Mouse (Mus musculus): ENCODE data around the gene Meis1. TPM values are rescaled to one million over a fixed set of nuclear protein-coding genes. Genes with fewer than 3 reads are reported as not detected.

Meis1 gene
- polyA plus RNA-seq, 1 experiment from 2014 or later, result 46.3 TPM

GRCm38 (mm10) chr11:19012001-19012400, 6.8 kb downstream of the Meis1 start:
- Histone ChIP-seq H3K27ac (replicated peaks; ENCODE audit: low read depth, low read length) (no peak overlapping the region; the same call in 1 of the 2 replicates), H3K9me3 (ENCODE audit: control insufficient read depth, low read length) (no peaks in the 10 kb centered on the region), H3K36me3 (ENCODE audit: control insufficient read depth, insufficient read depth, low read length) (peaks cover 34% of the 10 kb centered on the region), H3K27me3 (replicated peaks; ENCODE audit: control insufficient read depth, insufficient read depth, low read length) (peaks cover 44% of the 10 kb centered on the region), H3K4me3 (ENCODE audit: low read depth, low read length) (no peak overlapping the region; the same call in 1 of the 2 replicates), H3K9ac (ENCODE audit: low read depth, low read length) (peak overlapping the region; percentile 98; the same call in 1 of the 2 replicates), H3K4me1 (ENCODE audit: control insufficient read depth, insufficient read depth, low read length) (peaks cover 14% of the 10 kb centered on the region), H3K4me2 (ENCODE audit: low read depth, low read length) (peak overlapping the region; percentile 90)
- WGBS, result 32% methylated on average over 2 of the region's 2 CpGs
- ATAC-seq (ENCODE audit: low read depth), result no peak
- no peak for DNase-seq (ENCODE audit: low spot score)

GRCm38 (mm10) chr11:19011108-19011805, 7.5 kb downstream of the Meis1 start:
- peak overlapping the region; percentile 98 for H3K9ac ChIP-seq (ENCODE audit: low read depth, low read length)
- no peaks in the 10 kb centered on the region for H3K9me3 ChIP-seq (ENCODE audit: control insufficient read depth, low read length)
- H3K27ac ChIP-seq (replicated peaks; ENCODE audit: low read depth, low read length), result no peak overlapping the region; the same call in 1 of the 2 replicates
- ATAC-seq (ENCODE audit: low read depth) (no peak), DNase-seq (ENCODE audit: low spot score) (no peak)
- H3K4me2 ChIP-seq (ENCODE audit: low read depth, low read length), result peak overlapping the region; percentile 90
- peak overlapping the region; percentile 29; the same call in 1 of the 2 replicates for H3K4me3 ChIP-seq (ENCODE audit: low read depth, low read length)
- WGBS, result 49% methylated on average over 9 of the region's 9 CpGs
- H3K4me1 ChIP-seq (ENCODE audit: control insufficient read depth, insufficient read depth, low read length), result peaks cover 14% of the 10 kb centered on the region
- peaks cover 44% of the 10 kb centered on the region for H3K27me3 ChIP-seq (replicated peaks; ENCODE audit: control insufficient read depth, insufficient read depth, low read length)
- peaks cover 34% of the 10 kb centered on the region for H3K36me3 ChIP-seq (ENCODE audit: control insufficient read depth, insufficient read depth, low read length)

- Histone ChIP-seq H3K9me3 (ENCODE audit: control insufficient read depth, low read length) (no peaks in the 10 kb centered on the region), H3K27ac (replicated peaks; ENCODE audit: low read depth, low read length) (peak overlapping the region; percentile 69), H3K4me3 (ENCODE audit: low read depth, low read length) (peak overlapping the region; percentile 29), H3K4me1 (ENCODE audit: control insufficient read depth, insufficient read depth, low read length) (peaks cover 14% of the 10 kb centered on the region), H3K27me3 (replicated peaks; ENCODE audit: control insufficient read depth, insufficient read depth, low read length) (peaks cover 44% of the 10 kb centered on the region), H3K4me2 (ENCODE audit: low read depth, low read length) (peak overlapping the region; percentile 90), H3K9ac (ENCODE audit: low read depth, low read length) (peak overlapping the region; percentile 98), H3K36me3 (ENCODE audit: control insufficient read depth, insufficient read depth, low read length) (peaks cover 31% of the 10 kb centered on the region)
- ATAC-seq (ENCODE audit: low read depth), result no peak; the same call in 1 of the 2 replicates
- DNase-seq (ENCODE audit: low spot score), result peak; percentile 46
- WGBS, result 24% methylated on average over 14 of the region's 14 CpGs
Observed at GRCm38 (mm10) chr11:19010396-19010811, 8.4 kb downstream of the Meis1 start.

DNA sequence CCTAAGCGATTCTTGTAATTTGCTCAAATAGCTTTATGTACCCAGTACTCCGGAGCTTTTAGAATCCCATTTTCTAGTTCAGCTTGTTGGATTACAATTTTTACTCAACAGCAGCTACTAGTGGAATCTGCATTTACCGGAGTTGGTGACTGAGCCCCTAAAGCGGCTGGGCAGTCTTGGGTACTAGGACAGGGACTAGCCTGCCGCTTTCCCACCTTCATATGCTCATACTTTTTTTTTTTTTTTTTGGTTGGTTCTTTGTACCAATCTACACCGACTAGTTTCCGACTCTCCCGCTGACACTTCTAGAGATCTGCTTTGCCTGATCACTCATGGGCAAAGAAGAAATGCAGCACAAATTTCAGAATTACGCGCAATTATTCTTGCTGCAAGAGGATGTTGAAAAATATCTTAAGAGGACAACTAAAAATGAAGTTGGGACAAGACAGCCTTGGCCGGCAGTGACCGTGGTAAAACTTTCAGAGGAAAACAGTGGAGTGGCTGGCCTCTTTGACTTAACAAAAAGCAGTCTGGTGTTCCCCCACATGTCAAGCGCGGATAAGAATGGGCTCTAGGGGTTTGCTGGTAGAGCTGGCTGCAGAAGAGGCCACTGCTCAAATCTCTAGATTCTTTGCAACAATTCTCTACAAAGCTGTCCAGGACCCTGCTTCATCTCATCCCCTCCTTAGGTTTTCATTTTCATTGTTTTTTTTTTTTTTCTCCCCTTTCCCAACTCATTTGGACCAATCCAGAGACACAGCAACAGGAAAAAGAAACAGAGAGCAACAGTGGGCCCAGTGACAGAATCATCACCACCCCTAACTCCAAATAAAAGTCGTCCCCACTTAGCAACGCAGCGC, 9.0 kb downstream of the Meis1 start:
- WGBS, result 31% methylated on average over 17 of the region's 17 CpGs
- H3K4me2 ChIP-seq (ENCODE audit: low read depth, low read length), result peak overlapping the region; percentile 90
- ATAC-seq (ENCODE audit: low read depth) (no peak), DNase-seq (ENCODE audit: low spot score) (no peak)
- peaks cover 31% of the 10 kb centered on the region for H3K36me3 ChIP-seq (ENCODE audit: control insufficient read depth, insufficient read depth, low read length)
- peak overlapping the region; percentile 98 for H3K9ac ChIP-seq (ENCODE audit: low read depth, low read length)
- peak overlapping the region; percentile 69 for H3K27ac ChIP-seq (replicated peaks; ENCODE audit: low read depth, low read length)
- H3K27me3 ChIP-seq (replicated peaks; ENCODE audit: control insufficient read depth, insufficient read depth, low read length), result peaks cover 44% of the 10 kb centered on the region
- peaks cover 13% of the 10 kb centered on the region for H3K4me1 ChIP-seq (ENCODE audit: control insufficient read depth, insufficient read depth, low read length)
- H3K9me3 ChIP-seq (ENCODE audit: control insufficient read depth, low read length), result no peaks in the 10 kb centered on the region
- H3K4me3 ChIP-seq (ENCODE audit: low read depth, low read length), result peak overlapping the region; percentile 29

- Histone ChIP-seq H3K36me3 (ENCODE audit: control insufficient read depth, insufficient read depth, low read length) (peaks cover 29% of the 10 kb centered on the region), H3K27ac (replicated peaks; ENCODE audit: low read depth, low read length) (peak overlapping the region; percentile 55), H3K9me3 (ENCODE audit: control insufficient read depth, low read length) (no peaks in the 10 kb centered on the region), H3K4me1 (ENCODE audit: control insufficient read depth, insufficient read depth, low read length) (peaks cover 8% of the 10 kb centered on the region), H3K27me3 (replicated peaks; ENCODE audit: control insufficient read depth, insufficient read depth, low read length) (peaks cover 44% of the 10 kb centered on the region), H3K4me2 (ENCODE audit: low read depth, low read length) (peak overlapping the region; percentile 90), H3K9ac (ENCODE audit: low read depth, low read length) (peak overlapping the region; percentile 98), H3K4me3 (ENCODE audit: low read depth, low read length) (peak overlapping the region; percentile 29)
- peak; percentile 19; the same call in 1 of the 2 replicates for ATAC-seq (ENCODE audit: low read depth)
- DNase-seq (ENCODE audit: low spot score), result peak; percentile 23
- WGBS, result 45% methylated on average over 13 of the region's 13 CpGs
Observed at GRCm38 (mm10) chr11:19008610-19009384, 10.0 kb downstream of the Meis1 start.

- Histone ChIP-seq H3K36me3 (ENCODE audit: control insufficient read depth, insufficient read depth, low read length) (peaks cover 20% of the 10 kb centered on the region), H3K4me3 (ENCODE audit: low read depth, low read length) (peak overlapping the region; percentile 23), H3K9ac (ENCODE audit: low read depth, low read length) (peak overlapping the region; percentile 68), H3K27ac (replicated peaks; ENCODE audit: low read depth, low read length) (peak overlapping the region; percentile 67), H3K4me1 (ENCODE audit: control insufficient read depth, insufficient read depth, low read length) (peaks cover 5% of the 10 kb centered on the region), H3K27me3 (replicated peaks; ENCODE audit: control insufficient read depth, insufficient read depth, low read length) (peaks cover 37% of the 10 kb centered on the region), H3K9me3 (ENCODE audit: control insufficient read depth, low read length) (no peaks in the 10 kb centered on the region), H3K4me2 (ENCODE audit: low read depth, low read length) (peak overlapping the region; percentile 90)
- DNase-seq (ENCODE audit: low spot score) (no peak), ATAC-seq (ENCODE audit: low read depth) (peak; percentile 30; the same call in 1 of the 2 replicates)
- 20% methylated on average over 44 of the region's 45 CpGs for WGBS
Observed at GRCm38 (mm10) chr11:19007541-19008424, 11.0 kb downstream of the Meis1 start.

DNA sequence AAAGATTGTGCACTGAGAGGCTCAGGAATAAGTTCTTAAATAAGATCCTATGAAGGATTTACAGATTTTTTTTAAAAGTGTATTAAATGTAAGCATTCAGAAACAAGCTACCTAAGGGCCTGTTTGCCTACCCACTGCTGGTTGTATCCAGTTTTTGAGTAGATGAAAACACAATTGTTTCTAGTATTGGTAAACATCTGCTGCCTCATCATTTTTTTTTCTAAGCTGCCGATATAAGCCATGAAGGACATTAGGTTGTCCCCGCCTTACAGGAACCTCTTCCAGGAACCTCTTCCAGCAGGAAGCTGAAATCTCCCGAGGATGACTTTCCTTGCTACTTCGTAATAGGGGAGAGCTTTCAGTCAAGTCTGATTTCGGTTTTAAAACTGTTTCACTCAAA, 11.7 kb downstream of the Meis1 start:
- no peak for DNase-seq (ENCODE audit: low spot score)
- peaks cover 20% of the 10 kb centered on the region for H3K36me3 ChIP-seq (ENCODE audit: control insufficient read depth, insufficient read depth, low read length)
- H3K9me3 ChIP-seq (ENCODE audit: control insufficient read depth, low read length), result no peaks in the 10 kb centered on the region
- H3K27me3 ChIP-seq (replicated peaks; ENCODE audit: control insufficient read depth, insufficient read depth, low read length), result peaks cover 35% of the 10 kb centered on the region
- H3K4me1 ChIP-seq (ENCODE audit: control insufficient read depth, insufficient read depth, low read length), result peaks cover 5% of the 10 kb centered on the region
- peak overlapping the region; percentile 23 for H3K4me3 ChIP-seq (ENCODE audit: low read depth, low read length)
- peak overlapping the region; percentile 67 for H3K27ac ChIP-seq (replicated peaks; ENCODE audit: low read depth, low read length)
- peak overlapping the region; percentile 68 for H3K9ac ChIP-seq (ENCODE audit: low read depth, low read length)
- 52% methylated on average over 5 of the region's 5 CpGs for WGBS
- no peak for ATAC-seq (ENCODE audit: low read depth)
- H3K4me2 ChIP-seq (ENCODE audit: low read depth, low read length), result peak overlapping the region; percentile 90; the same call in 1 of the 2 replicates

Measured in embryonic facial prominence, embryonic 14.5 days (tissue).